Mouse (Mus musculus): ENCODE results near the gene Ubc.

- TF ChIP-seq CTCF (IDR thresholded peaks at IDR 0.05; ENCODE audit: low read depth, low read length) = no peak
- TF ChIP-seq POLR2A (IDR thresholded peaks at IDR 0.05; ENCODE audit: borderline replicate concordance, low read depth, low read length) = no peak
Measured at GRCm38 (mm10) chr5:125354885-125355492, 35.0 kb downstream of the Ubc start.
